Mouse (Mus musculus) c-Kit-positive CD71-positive TER-119-negative erythroid progenitor cells, embryonic 14.5 days (primary cell): Measurements from ENCODE around the gene Klhl29.

Experiments
- DNase-seq: peaks from one replicate; pipeline ENCODE4 v3.0.0-alpha.2; 2013; ENCODE audit warnings: low read depth

Klhl29 gene

GRCm38 (mm10) chr12:5254246-5254982 is 121.1 kb downstream of the Klhl29 start:
- DNase-seq, result no peak

- DNase-seq, result no peak
Observed at GRCm38 (mm10) chr12:5253289-5254005, 122.0 kb downstream of the Klhl29 start.

- no peak for DNase-seq
Observed at GRCm38 (mm10) chr12:5252569-5252968, 122.9 kb downstream of the Klhl29 start.

- no peak for DNase-seq
Observed at GRCm38 (mm10) chr12:5250042-5250441, 125.4 kb downstream of the Klhl29 start.

GRCm38 (mm10) chr12:5249068-5249467 is 126.4 kb downstream of the Klhl29 start:
- DNase-seq, result no peak

- DNase-seq, result no peak
Observed at GRCm38 (mm10) chr12:5247505-5247904, 128.0 kb downstream of the Klhl29 start.

GRCm38 (mm10) chr12:5246721-5247341 is 128.7 kb downstream of the Klhl29 start:
- no peak for DNase-seq

GRCm38 (mm10) chr12:5246193-5246621 is 129.3 kb downstream of the Klhl29 start:
- DNase-seq, result no peak

- no peak for DNase-seq
Observed at GRCm38 (mm10) chr12:5245207-5245597, 130.3 kb downstream of the Klhl29 start.

GRCm38 (mm10) chr12:5244431-5245206 is 130.9 kb downstream of the Klhl29 start:
- no peak for DNase-seq

- DNase-seq, result no peak
Observed at GRCm38 (mm10) chr12:5243867-5244266, 131.6 kb downstream of the Klhl29 start.

- no peak for DNase-seq
Observed at GRCm38 (mm10) chr12:5243449-5243848, 132.0 kb downstream of the Klhl29 start.

GRCm38 (mm10) chr12:5242551-5243330 is 132.7 kb downstream of the Klhl29 start:
- DNase-seq, result no peak

GRCm38 (mm10) chr12:5239451-5240245 is 135.8 kb downstream of the Klhl29 start:
- no peak for DNase-seq

- no peak for DNase-seq
Observed at GRCm38 (mm10) chr12:5237078-5237477, 138.4 kb downstream of the Klhl29 start.

- DNase-seq, result no peak
Observed at GRCm38 (mm10) chr12:5235596-5235995, 139.9 kb downstream of the Klhl29 start.

- DNase-seq, result no peak
Observed at GRCm38 (mm10) chr12:5230504-5230903, 145.0 kb downstream of the Klhl29 start.

- DNase-seq, result no peak
Observed at GRCm38 (mm10) chr12:5226676-5227654, 148.5 kb downstream of the Klhl29 start.

- DNase-seq, result no peak
Observed at GRCm38 (mm10) chr12:5223595-5223994, 151.9 kb downstream of the Klhl29 start.
